Mouse (Mus musculus) testis, adult 2 months (tissue): ENCODE measurements around the gene Rab11fip4.

ENCODE experiments used
- CTCF ChIP-seq: fragments of 200-500 bp; IDR thresholded peaks from 2 replicates; pipeline ENCODE4 v1.5.1; 2012; ENCODE audit warnings: low read depth, mild to moderate bottlenecking, inconsistent platforms, low read length, moderate library complexity; ENCODE audit not compliant: control insufficient read depth, insufficient read depth, insufficient replicate concordance
- POLR2A ChIP-seq: fragments of 200-500 bp; IDR thresholded peaks from 2 replicates; pipeline ENCODE4 v1.6.1; 2012; ENCODE audit warnings: low read depth, mild to moderate bottlenecking, inconsistent platforms, low read length, moderate library complexity; ENCODE audit not compliant: control insufficient read depth

GRCm38 (mm10) chr11:79647071-79647501 is 56.1 kb downstream of the Rab11fip4 start:
- no peak for TF ChIP-seq POLR2A
- TF ChIP-seq CTCF = no peak
